Mouse (Mus musculus) liver, embryonic 12.5 days (tissue): ENCODE results near the gene Ccdc141. TPM values are rescaled to one million over a fixed set of nuclear protein-coding genes. Genes with fewer than 3 reads are reported as not detected.
A peak's percentile ranks its signal among the peaks of the same experiment; 100 is the strongest.

Source experiments
- ATAC-seq: fragments of 200-750 bp; cut with Nextera tagmentation; 2 replicates; pipeline ENCODE4 v1.8.0; 2017; ENCODE audit warnings: moderate number of reproducible peaks, mild to moderate bottlenecking, moderate library complexity
- H3K27ac ChIP-seq: fragments of 300-500 bp; sonication (generic); 2 replicates; pipeline ENCODE4 v1.5.1; 2016; ENCODE audit warnings: mild to moderate bottlenecking
- H3K27me3 ChIP-seq: fragments of 300-500 bp; sonication (generic); replicated peaks from 2 replicates; pipeline ENCODE4 v1.6.1; 2016; ENCODE audit warnings: mild to moderate bottlenecking, moderate library complexity
- H3K36me3 ChIP-seq: fragments of 300-500 bp; sonication (generic); 2 replicates; pipeline ENCODE4 v1.6.1; 2016; ENCODE audit warnings: mild to moderate bottlenecking, moderate library complexity
- H3K4me1 ChIP-seq: fragments of 300-500 bp; sonication (generic); 2 replicates; pipeline ENCODE4 v1.6.1; 2016
- H3K4me2 ChIP-seq: fragments of 300-500 bp; sonication (generic); 2 replicates; pipeline ENCODE4 v1.6.1; 2016; ENCODE audit warnings: mild to moderate bottlenecking, moderate library complexity
- H3K4me3 ChIP-seq: fragments of 300-500 bp; sonication (generic); 2 replicates; pipeline ENCODE4 v1.5.1; 2016; ENCODE audit warnings: mild to moderate bottlenecking, moderate library complexity
- H3K9ac ChIP-seq: fragments of 300-500 bp; sonication (generic); 2 replicates; pipeline ENCODE4 v1.6.1; 2016; ENCODE audit warnings: mild to moderate bottlenecking, moderate library complexity
- H3K9me3 ChIP-seq: fragments of 300-500 bp; sonication (generic); replicated peaks from 2 replicates; pipeline ENCODE4 v1.6.1; 2016; ENCODE audit warnings: mild to moderate bottlenecking, moderate library complexity
- WGBS: fragments of 180-500 bp; shearing (Covaris S2); methylation state at CpG from one replicate; pipeline ENCODE4 v1.1.7; 2016; ENCODE audit not compliant: insufficient replicate concordance; 5-methylcytosine and 5-hydroxymethylcytosine counted together
- polyA plus RNA-seq: library from polyadenylated mRNA; unstranded; fragments of >200 nt; fragmentation: Nextera tagmentation; extraction: Ambion mirVana; gene quantifications from 2 replicates; pipeline ENCODE4 v1.2.1, GENCODE M21; 2016

Gene Ccdc141
- polyA plus RNA-seq, 1 experiment from 2014 or later, result 1.9 TPM

GRCm38 (mm10) chr2:77189671-77190070 is 19.2 kb upstream of the Ccdc141 start:
- H3K9ac ChIP-seq, result no peak overlapping the region
- H3K4me2 ChIP-seq, result no peak overlapping the region
- no peak for ATAC-seq
- H3K27me3 ChIP-seq, result no peaks in the 10 kb centered on the region
- no peak overlapping the region for H3K27ac ChIP-seq
- WGBS, result 74% methylated on average over 7 of the region's 7 CpGs
- H3K4me1 ChIP-seq, result no peaks in the 10 kb centered on the region
- no peak overlapping the region for H3K4me3 ChIP-seq
- no peaks in the 10 kb centered on the region for H3K9me3 ChIP-seq
- H3K36me3 ChIP-seq, result no peaks in the 10 kb centered on the region

GRCm38 (mm10) chr2:77187501-77187900 is 17.1 kb upstream of the Ccdc141 start:
- no peak overlapping the region for H3K4me3 ChIP-seq
- H3K4me1 ChIP-seq, result no peaks in the 10 kb centered on the region
- 76% methylated on average over 3 of the region's 3 CpGs for WGBS
- no peak overlapping the region for H3K27ac ChIP-seq
- ATAC-seq, result no peak
- H3K36me3 ChIP-seq, result no peaks in the 10 kb centered on the region
- no peak overlapping the region for H3K9ac ChIP-seq
- no peaks in the 10 kb centered on the region for H3K27me3 ChIP-seq
- no peaks in the 10 kb centered on the region for H3K9me3 ChIP-seq
- no peak overlapping the region for H3K4me2 ChIP-seq

- H3K9me3 ChIP-seq, result no peaks in the 10 kb centered on the region
- 72% methylated on average over 8 of the region's 8 CpGs for WGBS
- no peak for ATAC-seq
Measured at GRCm38 (mm10) chr2:77186912-77187311, 16.5 kb upstream of the Ccdc141 start.

GRCm38 (mm10) chr2:77184049-77184571 is 13.7 kb upstream of the Ccdc141 start:
- H3K9ac ChIP-seq, result no peak overlapping the region
- no peak overlapping the region for H3K27ac ChIP-seq
- no peaks in the 10 kb centered on the region for H3K9me3 ChIP-seq
- no peak overlapping the region for H3K4me2 ChIP-seq
- H3K4me1 ChIP-seq, result peaks cover 9% of the 10 kb centered on the region; the same call in 1 of the 2 replicates
- no peaks in the 10 kb centered on the region for H3K36me3 ChIP-seq
- no peak overlapping the region for H3K4me3 ChIP-seq
- no peak for ATAC-seq
- WGBS, result 68% methylated on average over 8 of the region's 8 CpGs
- no peaks in the 10 kb centered on the region for H3K27me3 ChIP-seq

More at GRCm38 (mm10) chr2:77186912-77187311, 16.5 kb upstream of the Ccdc141 start:
- no peak overlapping the region for H3K9ac ChIP-seq
- H3K4me2 ChIP-seq, result no peak overlapping the region
- no peaks in the 10 kb centered on the region for H3K4me1 ChIP-seq
- no peak overlapping the region for H3K4me3 ChIP-seq
- no peak overlapping the region for H3K27ac ChIP-seq
- H3K36me3 ChIP-seq, result no peaks in the 10 kb centered on the region
- no peaks in the 10 kb centered on the region for H3K27me3 ChIP-seq

- H3K4me3 ChIP-seq, result no peak overlapping the region
- H3K4me2 ChIP-seq, result no peak overlapping the region
- peaks cover 13% of the 10 kb centered on the region; the same call in 1 of the 2 replicates for H3K4me1 ChIP-seq
- H3K9ac ChIP-seq, result no peak overlapping the region
- no peak for ATAC-seq
- no peaks in the 10 kb centered on the region for H3K9me3 ChIP-seq
- H3K27me3 ChIP-seq, result no peaks in the 10 kb centered on the region
- H3K27ac ChIP-seq, result no peak overlapping the region
- no peaks in the 10 kb centered on the region for H3K36me3 ChIP-seq
- 71% methylated on average over 2 of the region's 2 CpGs for WGBS
Measured at GRCm38 (mm10) chr2:77183646-77184045, 13.2 kb upstream of the Ccdc141 start.

GRCm38 (mm10) chr2:77182996-77183380 is 12.6 kb upstream of the Ccdc141 start:
- Histone ChIP-seq H3K9me3 (no peaks in the 10 kb centered on the region), H3K4me1 (peaks cover 18% of the 10 kb centered on the region), H3K4me2 (no peak overlapping the region), H3K36me3 (no peaks in the 10 kb centered on the region), H3K27me3 (no peaks in the 10 kb centered on the region), H3K27ac (no peak overlapping the region), H3K9ac (no peak overlapping the region), H3K4me3 (no peak overlapping the region)
- ATAC-seq, result no peak
- 72% methylated on average over 6 of the region's 6 CpGs for WGBS

GRCm38 (mm10) chr2:77182271-77182995 is 12.0 kb upstream of the Ccdc141 start:
- no peaks in the 10 kb centered on the region for H3K9me3 ChIP-seq
- no peak for ATAC-seq
- H3K4me2 ChIP-seq, result no peak overlapping the region
- no peaks in the 10 kb centered on the region for H3K27me3 ChIP-seq
- H3K4me3 ChIP-seq, result no peak overlapping the region
- peaks cover 24% of the 10 kb centered on the region for H3K4me1 ChIP-seq
- 55% methylated on average over 4 of the region's 4 CpGs for WGBS
- no peaks in the 10 kb centered on the region for H3K36me3 ChIP-seq
- H3K9ac ChIP-seq, result no peak overlapping the region
- no peak overlapping the region for H3K27ac ChIP-seq

- Histone ChIP-seq H3K27me3 (no peaks in the 10 kb centered on the region), H3K9ac (0 out of 2 replicates have a peak overlapping the region, but pooled peaks have one; percentile 18), H3K9me3 (no peaks in the 10 kb centered on the region), H3K27ac (peak overlapping the region; percentile 82), H3K4me2 (peak overlapping the region; percentile 59), H3K36me3 (no peaks in the 10 kb centered on the region), H3K4me1 (peaks cover 47% of the 10 kb centered on the region), H3K4me3 (no peak overlapping the region)
- ATAC-seq, result peak; percentile 92
- WGBS, result 19% methylated on average over 2 of the region's 2 CpGs
Measured at GRCm38 (mm10) chr2:77177472-77177871, 7.0 kb upstream of the Ccdc141 start.

GRCm38 (mm10) chr2:77176413-77176812 is 6.0 kb upstream of the Ccdc141 start:
- Histone ChIP-seq H3K27me3 (peaks cover 9% of the 10 kb centered on the region; the same call in 1 of the 2 replicates), H3K9me3 (no peaks in the 10 kb centered on the region), H3K36me3 (no peaks in the 10 kb centered on the region), H3K4me2 (peak overlapping the region; percentile 59), H3K4me1 (peaks cover 56% of the 10 kb centered on the region), H3K27ac (peak overlapping the region; percentile 82), H3K4me3 (peak overlapping the region; percentile 7; the same call in 1 of the 2 replicates), H3K9ac (peak overlapping the region; percentile 46; the same call in 1 of the 2 replicates)
- 19% methylated on average over 10 of the region's 10 CpGs for WGBS
- ATAC-seq, result peak; percentile 86

GRCm38 (mm10) chr2:77175411-77175810 is 5.0 kb upstream of the Ccdc141 start:
- ATAC-seq, result no peak
- Histone ChIP-seq H3K4me2 (no peak overlapping the region), H3K36me3 (no peaks in the 10 kb centered on the region), H3K27me3 (peaks cover 9% of the 10 kb centered on the region; the same call in 1 of the 2 replicates), H3K9me3 (no peaks in the 10 kb centered on the region), H3K27ac (no peak overlapping the region), H3K4me1 (peaks cover 66% of the 10 kb centered on the region), H3K4me3 (no peak overlapping the region), H3K9ac (no peak overlapping the region)
- WGBS, result 53% methylated on average over 7 of the region's 7 CpGs

GRCm38 (mm10) chr2:77174313-77174712 is 3.9 kb upstream of the Ccdc141 start:
- no peak overlapping the region for H3K4me2 ChIP-seq
- ATAC-seq, result no peak
- peaks cover 9% of the 10 kb centered on the region; the same call in 1 of the 2 replicates for H3K27me3 ChIP-seq
- 77% methylated on average over 2 of the region's 2 CpGs for WGBS
- no peaks in the 10 kb centered on the region for H3K36me3 ChIP-seq
- peaks cover 68% of the 10 kb centered on the region for H3K4me1 ChIP-seq
- no peaks in the 10 kb centered on the region for H3K9me3 ChIP-seq
- H3K4me3 ChIP-seq, result no peak overlapping the region
- no peak overlapping the region for H3K27ac ChIP-seq
- no peak overlapping the region for H3K9ac ChIP-seq

- Histone ChIP-seq H3K27me3 (peaks cover 9% of the 10 kb centered on the region; the same call in 1 of the 2 replicates), H3K9me3 (no peaks in the 10 kb centered on the region), H3K4me2 (no peak overlapping the region), H3K9ac (no peak overlapping the region), H3K36me3 (no peaks in the 10 kb centered on the region), H3K27ac (no peak overlapping the region), H3K4me1 (peaks cover 63% of the 10 kb centered on the region), H3K4me3 (no peak overlapping the region)
- WGBS, result 75% methylated on average over 6 of the region's 6 CpGs
- ATAC-seq, result no peak
Measured at GRCm38 (mm10) chr2:77173821-77174220, 3.4 kb upstream of the Ccdc141 start.
